Mouse (Mus musculus): Measurements from ENCODE around the gene Shank2. TPM values are rescaled to one million over a fixed set of nuclear protein-coding genes. Genes with fewer than 3 reads are reported as not detected.

The Shank2 gene
- total and polyA plus RNA-seq, 2 experiments from 2014 or later, result 0.19 to 0.95 TPM

- DNase-seq (ENCODE audit: low spot score) (no peak), ATAC-seq (ENCODE audit: insufficient read depth, low read depth) (no peak)
- Histone ChIP-seq H3K27me3 (ENCODE audit: control insufficient read depth, insufficient read depth, low read length) (no peaks in the 10 kb centered on the region), H3K9me3 (replicated peaks; ENCODE audit: control insufficient read depth, low read length) (no peaks in the 10 kb centered on the region), H3K4me1 (ENCODE audit: control insufficient read depth, insufficient read depth) (peaks cover 4% of the 10 kb centered on the region; the same call in 1 of the 2 replicates), H3K9ac (replicated peaks; ENCODE audit: low read depth, low read length) (no peak overlapping the region), H3K27ac (ENCODE audit: low read depth) (no peak overlapping the region), H3K4me3 (ENCODE audit: low read depth, low read length) (no peak overlapping the region), H3K36me3 (replicated peaks; ENCODE audit: control insufficient read depth, insufficient read depth, low read length) (no peaks in the 10 kb centered on the region), H3K4me2 (ENCODE audit: low read depth, low read length) (no peak overlapping the region)
- TF ChIP-seq EP300 (IDR thresholded peaks at IDR 0.05; ENCODE audit: low read depth), result no peak
- no peak for TF ChIP-seq CTCF (IDR thresholded peaks at IDR 0.05; ENCODE audit: low read depth)
- 13% methylated on average over 4 of the region's 4 CpGs for WGBS
Observed at GRCm38 (mm10) chr7:144153124-144153523, 151.4 kb downstream of the Shank2 start.

- peaks cover 4% of the 10 kb centered on the region; the same call in 1 of the 2 replicates for H3K4me1 ChIP-seq (ENCODE audit: control insufficient read depth, insufficient read depth)
- H3K9ac ChIP-seq (replicated peaks; ENCODE audit: low read depth, low read length), result no peak overlapping the region
- ATAC-seq (ENCODE audit: insufficient read depth, low read depth), result no peak
- no peaks in the 10 kb centered on the region for H3K27me3 ChIP-seq (ENCODE audit: control insufficient read depth, insufficient read depth, low read length)
- no peak for DNase-seq (ENCODE audit: low spot score)
- no peak overlapping the region for H3K27ac ChIP-seq (ENCODE audit: low read depth)
- no peaks in the 10 kb centered on the region for H3K9me3 ChIP-seq (replicated peaks; ENCODE audit: control insufficient read depth, low read length)
- no peak overlapping the region for H3K4me3 ChIP-seq (ENCODE audit: low read depth, low read length)
- no peaks in the 10 kb centered on the region for H3K36me3 ChIP-seq (replicated peaks; ENCODE audit: control insufficient read depth, insufficient read depth, low read length)
- no peak for TF ChIP-seq CTCF (IDR thresholded peaks at IDR 0.05; ENCODE audit: low read depth)
- no peak for TF ChIP-seq EP300 (IDR thresholded peaks at IDR 0.05; ENCODE audit: low read depth)
- no peak overlapping the region for H3K4me2 ChIP-seq (ENCODE audit: low read depth, low read length)
- 45% methylated on average over 8 of the region's 8 CpGs for WGBS
Observed at GRCm38 (mm10) chr7:144153682-144154081, 152.0 kb downstream of the Shank2 start.

- Histone ChIP-seq H3K9ac (replicated peaks; ENCODE audit: low read depth, low read length) (no peak overlapping the region), H3K27ac (ENCODE audit: low read depth) (no peak overlapping the region), H3K4me2 (ENCODE audit: low read depth, low read length) (no peak overlapping the region), H3K4me3 (ENCODE audit: low read depth, low read length) (no peak overlapping the region), H3K4me1 (ENCODE audit: control insufficient read depth, insufficient read depth) (peaks cover 4% of the 10 kb centered on the region; the same call in 1 of the 2 replicates), H3K9me3 (replicated peaks; ENCODE audit: control insufficient read depth, low read length) (no peaks in the 10 kb centered on the region), H3K27me3 (ENCODE audit: control insufficient read depth, insufficient read depth, low read length) (no peaks in the 10 kb centered on the region), H3K36me3 (replicated peaks; ENCODE audit: control insufficient read depth, insufficient read depth, low read length) (no peaks in the 10 kb centered on the region)
- WGBS, result 75% methylated on average over 8 of the region's 8 CpGs
- DNase-seq (ENCODE audit: low spot score) (no peak), ATAC-seq (ENCODE audit: insufficient read depth, low read depth) (no peak)
- no peak for TF ChIP-seq CTCF (IDR thresholded peaks at IDR 0.05; ENCODE audit: low read depth)
- no peak for TF ChIP-seq EP300 (IDR thresholded peaks at IDR 0.05; ENCODE audit: low read depth)
Observed at GRCm38 (mm10) chr7:144157936-144158335, 156.2 kb downstream of the Shank2 start.

- H3K4me2 ChIP-seq (ENCODE audit: low read depth, low read length), result no peak overlapping the region
- no peak overlapping the region for H3K27ac ChIP-seq (ENCODE audit: low read depth)
- ATAC-seq (ENCODE audit: insufficient read depth, low read depth) (no peak), DNase-seq (ENCODE audit: low spot score) (no peak)
- no peaks in the 10 kb centered on the region for H3K4me1 ChIP-seq (ENCODE audit: control insufficient read depth, insufficient read depth)
- TF ChIP-seq CTCF (IDR thresholded peaks at IDR 0.05; ENCODE audit: low read depth) (no peak), EP300 (IDR thresholded peaks at IDR 0.05; ENCODE audit: low read depth) (no peak)
- H3K36me3 ChIP-seq (replicated peaks; ENCODE audit: control insufficient read depth, insufficient read depth, low read length), result no peaks in the 10 kb centered on the region
- no peak overlapping the region for H3K4me3 ChIP-seq (ENCODE audit: low read depth, low read length)
- no peaks in the 10 kb centered on the region for H3K9me3 ChIP-seq (replicated peaks; ENCODE audit: control insufficient read depth, low read length)
- WGBS, result 77% methylated on average over 8 of the region's 8 CpGs
- H3K9ac ChIP-seq (replicated peaks; ENCODE audit: low read depth, low read length), result no peak overlapping the region
- H3K27me3 ChIP-seq (ENCODE audit: control insufficient read depth, insufficient read depth, low read length), result no peaks in the 10 kb centered on the region
Observed at GRCm38 (mm10) chr7:144159556-144159955, 157.8 kb downstream of the Shank2 start.

GRCm38 (mm10) chr7:144160066-144160465, 158.3 kb downstream of the Shank2 start:
- H3K4me2 ChIP-seq (ENCODE audit: low read depth, low read length), result no peak overlapping the region
- 60% methylated on average over 2 of the region's 2 CpGs for WGBS
- TF ChIP-seq EP300 (IDR thresholded peaks at IDR 0.05; ENCODE audit: low read depth) (no peak), CTCF (IDR thresholded peaks at IDR 0.05; ENCODE audit: low read depth) (no peak)
- no peak overlapping the region for H3K4me3 ChIP-seq (ENCODE audit: low read depth, low read length)
- H3K27me3 ChIP-seq (ENCODE audit: control insufficient read depth, insufficient read depth, low read length), result no peaks in the 10 kb centered on the region
- no peak overlapping the region for H3K9ac ChIP-seq (replicated peaks; ENCODE audit: low read depth, low read length)
- no peaks in the 10 kb centered on the region for H3K36me3 ChIP-seq (replicated peaks; ENCODE audit: control insufficient read depth, insufficient read depth, low read length)
- no peaks in the 10 kb centered on the region for H3K9me3 ChIP-seq (replicated peaks; ENCODE audit: control insufficient read depth, low read length)
- ATAC-seq (ENCODE audit: insufficient read depth, low read depth) (no peak), DNase-seq (ENCODE audit: low spot score) (peak; percentile 13)
- H3K4me1 ChIP-seq (ENCODE audit: control insufficient read depth, insufficient read depth), result no peaks in the 10 kb centered on the region
- no peak overlapping the region for H3K27ac ChIP-seq (ENCODE audit: low read depth)

- Histone ChIP-seq H3K4me2 (ENCODE audit: low read depth, low read length) (no peak overlapping the region), H3K9me3 (replicated peaks; ENCODE audit: control insufficient read depth, low read length) (no peaks in the 10 kb centered on the region), H3K4me1 (ENCODE audit: control insufficient read depth, insufficient read depth) (no peaks in the 10 kb centered on the region), H3K27ac (ENCODE audit: low read depth) (no peak overlapping the region), H3K27me3 (ENCODE audit: control insufficient read depth, insufficient read depth, low read length) (no peaks in the 10 kb centered on the region), H3K4me3 (ENCODE audit: low read depth, low read length) (no peak overlapping the region), H3K9ac (replicated peaks; ENCODE audit: low read depth, low read length) (no peak overlapping the region), H3K36me3 (replicated peaks; ENCODE audit: control insufficient read depth, insufficient read depth, low read length) (no peaks in the 10 kb centered on the region)
- WGBS, result 82% methylated on average over 15 of the region's 15 CpGs
- no peak for DNase-seq (ENCODE audit: low spot score)
- TF ChIP-seq CTCF (IDR thresholded peaks at IDR 0.05; ENCODE audit: low read depth), result no peak
- no peak for TF ChIP-seq EP300 (IDR thresholded peaks at IDR 0.05; ENCODE audit: low read depth)
- ATAC-seq (ENCODE audit: insufficient read depth, low read depth), result no peak
Observed at GRCm38 (mm10) chr7:144160646-144161249, 159.0 kb downstream of the Shank2 start.
